Mouse (Mus musculus): ENCODE measurements around the gene Creb3l2. TPM values are rescaled to one million over a fixed set of nuclear protein-coding genes. Genes with fewer than 3 reads are reported as not detected.

Creb3l2 gene
- polyA plus RNA-seq, 1 experiment from 2014 or later: 3.6 TPM

DNA sequence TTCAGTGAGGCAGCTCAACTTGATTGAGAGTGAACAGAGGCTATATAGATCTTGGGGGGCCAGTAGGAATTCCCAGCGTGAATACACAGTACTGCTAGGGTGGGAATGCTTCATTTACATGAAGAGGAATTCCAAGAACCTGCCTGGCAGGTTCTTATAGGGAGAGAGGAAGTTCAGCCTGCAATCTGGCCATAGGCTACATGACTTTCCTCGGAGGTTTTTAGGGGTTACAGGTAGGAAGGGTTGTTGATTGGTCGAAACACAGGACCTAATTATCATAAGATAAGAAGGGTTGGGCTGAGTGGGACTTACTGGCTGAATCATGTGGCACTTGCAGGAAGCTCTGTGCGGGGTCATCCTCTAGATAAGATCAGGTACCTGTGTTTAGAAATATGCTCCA is 9.7 kb upstream of the Creb3l2 start:
- Histone ChIP-seq H3K4me3 (ENCODE audit: low read depth, low read length) (no peak overlapping the region), H3K9ac (ENCODE audit: low read depth, low read length) (no peak overlapping the region), H3K9me3 (replicated peaks; ENCODE audit: control insufficient read depth, low read length) (no peaks in the 10 kb centered on the region), H3K4me1 (ENCODE audit: control insufficient read depth, low read depth, low read length) (no peaks in the 10 kb centered on the region), H3K27ac (ENCODE audit: low read length) (no peak overlapping the region), H3K27me3 (ENCODE audit: control insufficient read depth, insufficient read depth, low read depth, low read length) (no peaks in the 10 kb centered on the region), H3K36me3 (ENCODE audit: control insufficient read depth, insufficient read depth) (no peaks in the 10 kb centered on the region), H3K4me2 (ENCODE audit: low read depth, low read length) (no peak overlapping the region)
- ATAC-seq (ENCODE audit: low read depth): no peak
- WGBS (ENCODE audit: insufficient replicate concordance): 29% methylated on average over 4 of the region's 4 CpGs

- no peak overlapping the region for H3K4me2 ChIP-seq (ENCODE audit: low read depth, low read length)
- H3K9me3 ChIP-seq (replicated peaks; ENCODE audit: control insufficient read depth, low read length): no peaks in the 10 kb centered on the region
- no peak overlapping the region for H3K4me3 ChIP-seq (ENCODE audit: low read depth, low read length)
- no peaks in the 10 kb centered on the region for H3K36me3 ChIP-seq (ENCODE audit: control insufficient read depth, insufficient read depth)
- no peaks in the 10 kb centered on the region for H3K27me3 ChIP-seq (ENCODE audit: control insufficient read depth, insufficient read depth, low read depth, low read length)
- no peak for ATAC-seq (ENCODE audit: low read depth)
- no peak overlapping the region for H3K9ac ChIP-seq (ENCODE audit: low read depth, low read length)
- peaks cover 1% of the 10 kb centered on the region; the same call in 1 of the 2 replicates for H3K4me1 ChIP-seq (ENCODE audit: control insufficient read depth, low read depth, low read length)
- H3K27ac ChIP-seq (ENCODE audit: low read length): no peak overlapping the region
- 19% methylated on average over 10 of the region's 10 CpGs for WGBS (ENCODE audit: insufficient replicate concordance)
Measured at GRCm38 (mm10) chr6:37447704-37448466, 5.9 kb upstream of the Creb3l2 start.

GRCm38 (mm10) chr6:37442781-37443180 is 835 bp upstream of the Creb3l2 start:
- Histone ChIP-seq H3K4me3 (ENCODE audit: low read depth, low read length) (peak overlapping the region; percentile 78), H3K9me3 (replicated peaks; ENCODE audit: control insufficient read depth, low read length) (no peaks in the 10 kb centered on the region), H3K27me3 (ENCODE audit: control insufficient read depth, insufficient read depth, low read depth, low read length) (no peaks in the 10 kb centered on the region), H3K4me2 (ENCODE audit: low read depth, low read length) (peak overlapping the region; percentile 91), H3K27ac (ENCODE audit: low read length) (0 out of 2 replicates have a peak overlapping the region, but pooled peaks have one; percentile 48), H3K9ac (ENCODE audit: low read depth, low read length) (peak overlapping the region; percentile 61), H3K36me3 (ENCODE audit: control insufficient read depth, insufficient read depth) (no peaks in the 10 kb centered on the region), H3K4me1 (ENCODE audit: control insufficient read depth, low read depth, low read length) (peaks cover 4% of the 10 kb centered on the region; the same call in 1 of the 2 replicates)
- 45% methylated on average over 4 of the region's 4 CpGs for WGBS (ENCODE audit: insufficient replicate concordance)
- no peak for ATAC-seq (ENCODE audit: low read depth)

DNA sequence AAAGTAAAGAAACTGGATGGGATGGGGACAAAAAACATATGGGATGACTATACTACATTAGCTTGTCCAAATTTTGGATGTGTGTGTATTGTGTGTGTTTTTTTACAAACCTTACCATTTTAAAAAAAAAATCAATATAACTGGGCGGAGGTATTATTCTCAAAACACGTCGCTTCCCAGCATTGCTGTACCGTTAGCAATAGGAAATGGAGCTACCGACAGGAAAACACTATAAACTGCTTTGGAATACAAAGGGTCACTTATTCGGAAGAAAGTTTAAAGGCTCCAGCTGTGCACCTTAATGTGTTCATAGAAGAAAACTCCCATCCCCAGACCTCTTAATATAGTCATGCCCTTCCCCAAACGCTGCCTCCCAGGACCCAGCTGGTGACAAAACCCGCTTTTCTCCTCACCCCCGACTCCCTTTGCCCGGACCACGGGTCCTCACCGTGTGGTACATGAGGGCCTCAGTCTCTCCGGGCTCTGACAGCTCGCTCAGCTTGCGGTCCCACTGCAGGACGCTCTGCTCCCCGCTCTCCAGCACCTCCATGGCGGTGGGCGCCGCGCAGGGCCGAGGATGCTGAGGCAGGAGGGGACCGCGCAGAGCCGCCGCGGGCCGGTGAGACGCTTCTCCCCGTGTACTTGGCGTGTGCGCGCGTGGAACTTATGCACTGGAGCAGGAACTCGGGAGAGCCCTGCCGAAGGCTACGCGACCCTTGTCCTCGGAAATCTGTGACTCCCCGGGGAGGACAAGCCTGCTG is 515 bp downstream of the Creb3l2 start:
- H3K4me2 ChIP-seq (ENCODE audit: low read depth, low read length): peak overlapping the region; percentile 91
- WGBS (ENCODE audit: insufficient replicate concordance): under 1% methylated on average over 40 of the region's 40 CpGs
- peak overlapping the region; percentile 75 for H3K9ac ChIP-seq (ENCODE audit: low read depth, low read length)
- H3K27me3 ChIP-seq (ENCODE audit: control insufficient read depth, insufficient read depth, low read depth, low read length): no peaks in the 10 kb centered on the region
- H3K4me3 ChIP-seq (ENCODE audit: low read depth, low read length): peak overlapping the region; percentile 78
- ATAC-seq (ENCODE audit: low read depth): peak; percentile 9; the same call in 1 of the 2 replicates
- H3K4me1 ChIP-seq (ENCODE audit: control insufficient read depth, low read depth, low read length): peaks cover 4% of the 10 kb centered on the region; the same call in 1 of the 2 replicates
- H3K9me3 ChIP-seq (replicated peaks; ENCODE audit: control insufficient read depth, low read length): no peaks in the 10 kb centered on the region
- peak overlapping the region; percentile 60; the same call in 1 of the 2 replicates for H3K27ac ChIP-seq (ENCODE audit: low read length)
- H3K36me3 ChIP-seq (ENCODE audit: control insufficient read depth, insufficient read depth): no peaks in the 10 kb centered on the region

DNA sequence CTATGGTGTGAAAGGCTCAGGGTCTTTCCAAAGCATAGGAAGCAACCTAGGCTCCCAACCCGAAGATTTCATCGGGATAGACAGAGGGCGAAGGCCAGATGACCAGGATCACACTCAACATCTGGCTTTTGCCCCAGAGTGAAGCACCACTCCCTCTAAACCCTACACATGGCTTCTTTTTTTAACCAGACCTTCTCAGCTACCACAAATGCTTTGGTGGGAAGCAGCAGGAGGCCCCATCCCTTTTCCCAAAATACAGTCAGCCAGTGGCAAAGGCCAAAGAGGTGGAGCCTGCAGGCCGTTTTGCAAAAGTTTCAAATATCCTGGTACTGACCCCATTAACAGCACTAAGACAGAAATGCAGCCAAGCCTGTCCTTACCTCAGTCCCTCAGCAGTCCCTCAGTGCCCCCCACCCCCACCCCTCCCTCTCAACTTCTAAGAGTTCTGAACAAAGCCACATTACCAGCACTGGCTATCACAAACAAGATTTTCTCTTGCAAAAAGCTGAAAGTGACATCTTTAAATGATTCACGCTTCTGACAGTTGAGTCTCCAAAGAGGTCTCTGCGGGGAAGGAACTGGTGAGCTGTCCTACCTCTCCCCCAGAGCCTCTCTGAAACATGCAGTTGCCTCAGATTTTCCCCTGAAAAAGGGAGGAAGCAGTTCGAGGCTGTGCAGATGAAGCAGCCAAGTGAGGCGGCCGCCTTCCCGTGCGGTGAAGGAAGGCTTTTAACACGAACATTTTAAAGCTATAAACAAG is 1.3 kb downstream of the Creb3l2 start:
- peak overlapping the region; percentile 28 for H3K27ac ChIP-seq (ENCODE audit: low read length)

GRCm38 (mm10) chr6:37439676-37440490 is 2.1 kb downstream of the Creb3l2 start:
- 58% methylated on average over 13 of the region's 13 CpGs for WGBS (ENCODE audit: insufficient replicate concordance)
- Histone ChIP-seq H3K36me3 (ENCODE audit: control insufficient read depth, insufficient read depth) (no peaks in the 10 kb centered on the region), H3K4me3 (ENCODE audit: low read depth, low read length) (peak overlapping the region; percentile 78), H3K9ac (ENCODE audit: low read depth, low read length) (peak overlapping the region; percentile 24), H3K9me3 (replicated peaks; ENCODE audit: control insufficient read depth, low read length) (no peaks in the 10 kb centered on the region), H3K4me2 (ENCODE audit: low read depth, low read length) (peak overlapping the region; percentile 91), H3K27ac (ENCODE audit: low read length) (no peak overlapping the region; the same call in 1 of the 2 replicates), H3K27me3 (ENCODE audit: control insufficient read depth, insufficient read depth, low read depth, low read length) (no peaks in the 10 kb centered on the region), H3K4me1 (ENCODE audit: control insufficient read depth, low read depth, low read length) (peaks cover 4% of the 10 kb centered on the region)
- ATAC-seq (ENCODE audit: low read depth): no peak

More for the DNA sequence above, 1.3 kb downstream of the Creb3l2 start:
- Histone ChIP-seq H3K4me2 (ENCODE audit: low read depth, low read length) (peak overlapping the region; percentile 91), H3K27me3 (ENCODE audit: control insufficient read depth, insufficient read depth, low read depth, low read length) (no peaks in the 10 kb centered on the region), H3K9ac (ENCODE audit: low read depth, low read length) (peak overlapping the region; percentile 75), H3K9me3 (replicated peaks; ENCODE audit: control insufficient read depth, low read length) (no peaks in the 10 kb centered on the region), H3K4me1 (ENCODE audit: control insufficient read depth, low read depth, low read length) (peaks cover 4% of the 10 kb centered on the region; the same call in 1 of the 2 replicates), H3K4me3 (ENCODE audit: low read depth, low read length) (peak overlapping the region; percentile 78), H3K36me3 (ENCODE audit: control insufficient read depth, insufficient read depth) (no peaks in the 10 kb centered on the region)
- 13% methylated on average over 12 of the region's 12 CpGs for WGBS (ENCODE audit: insufficient replicate concordance)
- no peak for ATAC-seq (ENCODE audit: low read depth)

DNA sequence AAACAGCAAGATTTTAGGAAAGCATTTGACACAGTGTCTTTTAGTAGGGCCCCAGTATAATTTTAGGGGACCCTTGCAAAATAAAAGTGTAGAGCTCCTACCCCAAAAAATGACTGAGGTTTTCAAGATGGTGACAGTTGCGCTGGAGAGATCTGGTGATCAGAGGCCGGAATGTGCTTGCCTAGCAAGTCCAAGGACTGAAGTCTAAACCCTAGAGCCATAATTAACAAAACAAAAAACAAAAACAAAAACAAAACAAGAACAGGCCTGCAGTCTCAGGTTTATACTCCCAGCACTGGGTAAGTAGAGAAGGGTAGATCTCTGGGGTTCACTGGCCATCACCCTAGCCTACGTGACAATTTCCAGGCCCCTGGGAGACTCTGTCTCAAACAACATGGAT is 3.4 kb downstream of the Creb3l2 start:
- no peak overlapping the region for H3K4me3 ChIP-seq (ENCODE audit: low read depth, low read length)
- no peaks in the 10 kb centered on the region for H3K9me3 ChIP-seq (replicated peaks; ENCODE audit: control insufficient read depth, low read length)
- H3K36me3 ChIP-seq (ENCODE audit: control insufficient read depth, insufficient read depth): no peaks in the 10 kb centered on the region
- H3K4me2 ChIP-seq (ENCODE audit: low read depth, low read length): no peak overlapping the region
- H3K27ac ChIP-seq (ENCODE audit: low read length): no peak overlapping the region
- ATAC-seq (ENCODE audit: low read depth): no peak
- no peak overlapping the region for H3K9ac ChIP-seq (ENCODE audit: low read depth, low read length)
- peaks cover 6% of the 10 kb centered on the region for H3K4me1 ChIP-seq (ENCODE audit: control insufficient read depth, low read depth, low read length)
- H3K27me3 ChIP-seq (ENCODE audit: control insufficient read depth, insufficient read depth, low read depth, low read length): no peaks in the 10 kb centered on the region
- WGBS (ENCODE audit: insufficient replicate concordance): 80% methylated on average over 3 of the region's 3 CpGs

DNA sequence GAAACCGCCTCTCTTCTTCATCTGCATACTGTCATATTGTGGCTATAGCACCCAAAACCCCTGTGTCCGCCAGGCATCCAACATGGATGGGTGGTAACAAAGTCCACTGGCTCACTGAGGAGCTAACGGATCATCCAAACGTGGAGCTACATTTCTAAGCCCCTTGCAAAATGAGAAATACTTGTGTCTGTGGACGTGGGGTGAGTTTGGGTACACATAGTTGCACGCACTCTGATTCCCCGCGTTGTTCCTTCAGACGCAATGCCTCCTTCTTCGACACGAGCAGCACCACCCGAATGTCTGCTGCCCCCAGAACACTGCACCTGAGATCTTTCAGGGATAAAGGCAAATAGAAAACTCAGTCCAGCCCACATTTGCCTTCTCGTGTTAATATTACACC is 4.9 kb downstream of the Creb3l2 start:
- Histone ChIP-seq H3K27ac (ENCODE audit: low read length) (no peak overlapping the region), H3K4me3 (ENCODE audit: low read depth, low read length) (no peak overlapping the region), H3K27me3 (ENCODE audit: control insufficient read depth, insufficient read depth, low read depth, low read length) (no peaks in the 10 kb centered on the region), H3K9ac (ENCODE audit: low read depth, low read length) (no peak overlapping the region), H3K9me3 (replicated peaks; ENCODE audit: control insufficient read depth, low read length) (no peaks in the 10 kb centered on the region), H3K4me2 (ENCODE audit: low read depth, low read length) (no peak overlapping the region), H3K36me3 (ENCODE audit: control insufficient read depth, insufficient read depth) (no peaks in the 10 kb centered on the region), H3K4me1 (ENCODE audit: control insufficient read depth, low read depth, low read length) (peaks cover 6% of the 10 kb centered on the region)
- ATAC-seq (ENCODE audit: low read depth): no peak
- WGBS (ENCODE audit: insufficient replicate concordance): 73% methylated on average over 13 of the region's 13 CpGs
